Mouse (Mus musculus) inflammation-experienced regulatory T-cells, adult 6 months (primary cell): ENCODE data around the gene Phtf2. TPM values are rescaled to one million over a fixed set of nuclear protein-coding genes. Genes with fewer than 3 reads are reported as not detected.
A peak's percentile ranks its signal among the peaks of the same experiment; 100 is the strongest.
"Not testable (repeated sequence)": the region's sequence is repeated elsewhere in the genome, so short reads cannot be mapped to it uniquely, and the experiment has no call there.

Experiments
- ATAC-seq: one replicate; pipeline ENCODE4 v1.8.0; 2017
- polyA plus RNA-seq, 3 experiments: library from polyadenylated mRNA; unstranded; fragments of 100-300 nt; shearing (Covaris generic); gene quantifications; one replicate each; pipeline ENCODE4 v1.2.1; 2017

Gene Phtf2
- polyA plus RNA-seq, 3 experiments from 2014 or later, result 41.2 to 48.5 (median 41.4) TPM

DNA sequence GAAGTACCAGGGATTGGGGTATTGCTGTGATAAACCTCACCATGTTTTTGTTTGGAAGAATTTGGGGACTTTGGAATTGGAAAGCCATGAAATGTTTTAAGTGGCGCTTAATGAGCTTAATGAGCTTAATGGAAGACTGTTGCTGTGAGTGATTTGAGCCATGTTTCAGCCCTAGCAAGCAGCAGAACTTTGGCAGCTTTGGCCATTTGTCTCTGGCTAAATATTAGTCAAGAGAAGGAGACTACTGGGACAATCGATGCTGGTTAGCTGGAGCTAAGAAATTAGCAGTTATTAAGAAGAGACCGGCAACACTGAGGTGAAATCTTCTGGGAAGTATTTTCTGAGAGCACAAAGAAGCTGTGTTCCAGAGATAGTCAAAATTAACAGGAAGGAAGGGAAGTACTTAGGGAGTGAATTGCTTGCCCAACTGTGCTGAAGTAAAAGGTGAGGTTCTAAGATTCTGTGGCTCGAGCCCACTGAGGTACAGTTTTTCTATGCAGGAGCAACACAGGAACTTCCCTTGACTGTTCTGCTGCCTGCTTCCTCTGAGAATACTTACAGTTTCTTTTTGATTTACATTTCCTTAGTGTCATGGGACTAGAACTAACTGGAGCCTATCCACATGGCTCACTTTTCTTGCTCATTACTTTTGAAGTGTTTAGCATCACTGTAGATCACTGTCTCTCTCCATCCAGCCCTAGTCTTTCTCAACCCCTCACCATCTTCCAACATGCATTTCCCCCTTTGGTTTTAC is 17.5 kb downstream of the Phtf2 start:
- peak; percentile 70 for ATAC-seq

- no peak for ATAC-seq
Observed at GRCm38 (mm10) chr5:20861901-20862300, 20.0 kb downstream of the Phtf2 start.

DNA sequence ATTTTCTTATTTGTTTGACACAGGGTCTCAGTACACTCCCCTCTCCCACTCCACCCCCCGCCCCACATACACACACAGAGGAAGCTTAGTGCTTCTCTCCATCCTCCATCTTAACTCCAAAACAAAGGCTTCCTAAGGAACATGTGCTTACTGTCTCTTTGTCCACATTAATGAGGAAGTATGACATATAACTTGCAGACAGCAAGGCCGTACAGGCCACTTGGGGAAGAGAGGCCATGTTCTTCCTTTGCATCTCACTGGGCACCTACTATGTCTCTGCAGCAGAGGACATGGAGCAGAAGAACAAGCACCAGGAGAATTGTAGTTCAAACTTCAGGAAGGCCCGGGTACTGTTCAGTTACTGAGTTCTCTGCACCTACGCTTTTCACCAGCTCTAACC is 21.4 kb downstream of the Phtf2 start:
- no peak for ATAC-seq

- no peak for ATAC-seq
Observed at GRCm38 (mm10) chr5:20858404-20858803, 23.5 kb downstream of the Phtf2 start.

- no peak for ATAC-seq
Observed at GRCm38 (mm10) chr5:20855066-20855465, 26.9 kb downstream of the Phtf2 start.

- no peak for ATAC-seq
Observed at GRCm38 (mm10) chr5:20847010-20847409, 34.9 kb downstream of the Phtf2 start.

DNA sequence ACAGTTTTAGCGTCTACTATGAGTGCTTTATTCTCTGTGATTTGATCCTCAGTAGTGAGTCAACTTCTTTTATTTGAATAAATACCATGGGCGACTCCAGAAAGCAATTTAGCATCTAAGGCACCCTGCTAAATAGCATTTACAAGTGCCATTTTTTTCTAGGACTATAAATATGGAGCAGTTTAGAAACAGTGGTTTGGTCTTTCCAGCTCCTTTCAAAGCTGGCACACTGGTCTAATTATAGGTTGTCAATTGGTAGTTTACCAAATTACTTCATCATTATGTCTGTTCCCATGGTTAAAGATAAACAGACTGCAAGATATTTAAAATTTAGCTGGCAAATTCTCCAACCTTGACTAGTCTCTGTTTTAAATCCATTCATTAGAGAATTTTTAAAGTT is 38.1 kb downstream of the Phtf2 start:
- ATAC-seq, result no peak

DNA sequence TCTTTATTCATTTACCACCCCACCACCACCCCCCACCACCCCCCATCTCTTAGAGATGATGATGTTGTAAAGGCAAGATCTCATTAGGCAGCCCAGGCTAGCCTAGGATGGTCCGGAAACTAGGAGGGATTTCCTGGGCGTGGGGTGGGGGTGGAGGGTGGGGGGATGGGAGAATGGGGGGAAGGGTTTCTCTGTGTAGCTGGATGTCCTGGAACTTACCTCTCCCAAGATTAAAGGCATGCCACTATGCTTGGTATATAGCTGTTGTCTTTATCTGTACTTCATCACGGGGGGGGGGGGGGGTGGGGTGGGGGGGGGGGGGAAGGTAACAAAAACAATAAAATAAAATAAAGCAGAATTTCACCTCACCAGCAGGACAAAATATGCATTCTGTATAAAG is 38.5 kb downstream of the Phtf2 start:
- ATAC-seq, result no peak

DNA sequence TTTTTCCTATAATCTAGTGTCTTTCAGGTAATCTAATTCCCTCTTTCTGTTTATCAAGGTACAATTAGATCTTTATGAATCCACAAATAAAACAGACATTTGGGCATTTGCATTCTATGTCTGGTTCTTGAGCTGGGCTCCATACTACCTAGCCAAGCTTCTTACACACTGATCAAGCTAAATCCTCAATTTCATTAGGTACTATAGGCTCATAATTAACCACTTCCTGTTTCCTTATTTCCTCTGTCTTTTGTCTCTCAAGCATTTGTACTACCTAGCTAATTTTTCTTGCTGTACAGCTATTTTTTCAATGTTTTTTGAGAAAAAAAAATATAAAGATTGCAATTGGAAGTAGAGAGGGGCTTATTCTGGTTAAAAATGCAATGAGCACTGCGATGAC is 44.8 kb downstream of the Phtf2 start:
- ATAC-seq, result peak; percentile 52

DNA sequence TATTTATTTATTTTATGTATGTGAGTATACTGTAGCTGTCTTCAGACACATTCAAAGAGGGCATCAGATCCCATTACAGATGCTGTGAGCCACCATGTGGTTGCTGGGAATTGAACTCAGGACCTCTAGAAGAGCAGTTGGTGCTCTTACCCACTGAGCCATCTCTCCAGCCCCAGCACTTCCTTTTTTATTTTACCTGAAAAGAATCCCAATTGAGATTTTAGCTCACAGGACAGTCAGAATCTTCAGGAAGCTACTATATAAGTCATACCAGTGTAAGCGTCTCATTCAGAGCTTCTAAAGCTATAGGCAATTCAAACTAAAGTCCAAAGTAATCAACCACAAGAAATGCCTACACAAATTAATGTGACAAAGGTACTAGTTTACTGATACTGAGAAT is 47.5 kb downstream of the Phtf2 start:
- no peak for ATAC-seq

GRCm38 (mm10) chr5:20831433-20831832 is 50.5 kb downstream of the Phtf2 start:
- no peak for ATAC-seq

DNA sequence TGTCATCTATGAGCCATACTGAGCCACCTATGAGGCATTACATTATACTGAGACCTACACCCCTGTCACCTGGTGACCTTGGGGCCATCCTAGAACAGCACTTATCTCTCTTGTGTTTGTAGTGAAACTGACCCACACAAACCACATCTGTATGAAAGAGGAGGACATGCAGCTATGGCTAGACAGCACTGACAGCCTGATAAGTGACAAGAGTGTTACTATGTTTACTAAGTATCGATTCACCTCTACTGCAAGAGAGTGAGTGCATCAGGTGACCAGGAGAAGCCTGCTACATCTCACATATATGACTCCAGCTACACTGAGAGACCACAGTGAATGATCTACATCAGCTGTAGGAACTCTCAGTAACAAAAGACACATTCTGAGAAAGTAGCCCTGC is 51.2 kb downstream of the Phtf2 start:
- ATAC-seq, result no peak

DNA sequence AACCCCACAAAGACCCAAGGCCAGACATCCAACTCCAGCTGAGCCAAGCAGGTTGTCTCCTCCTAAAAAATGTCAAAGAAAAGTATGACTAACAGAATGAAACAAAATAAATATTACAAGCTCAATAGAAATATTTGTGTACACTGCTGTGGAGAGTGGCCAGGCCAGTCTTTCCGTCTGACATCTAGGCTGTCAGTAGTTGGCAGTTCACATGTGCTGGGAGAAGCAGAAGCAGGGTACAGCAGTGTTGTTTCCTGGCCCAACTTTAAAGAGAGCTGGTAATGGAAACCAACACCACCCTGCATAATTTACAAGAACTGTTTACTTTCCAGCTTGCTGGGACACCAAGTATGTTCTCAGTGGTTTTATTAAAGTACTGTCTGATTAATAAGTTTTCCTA is 60.3 kb downstream of the Phtf2 start:
- peak; percentile 68 for ATAC-seq

GRCm38 (mm10) chr5:20821122-20821521 is 60.8 kb downstream of the Phtf2 start:
- ATAC-seq, result no peak

- ATAC-seq, result no peak
Observed at GRCm38 (mm10) chr5:20815094-20815493, 66.8 kb downstream of the Phtf2 start.

- ATAC-seq, result no peak
Observed at GRCm38 (mm10) chr5:20810449-20810848, 71.5 kb downstream of the Phtf2 start.

- ATAC-seq, result no peak
Observed at GRCm38 (mm10) chr5:20795932-20796331, 86.0 kb downstream of the Phtf2 start.

DNA sequence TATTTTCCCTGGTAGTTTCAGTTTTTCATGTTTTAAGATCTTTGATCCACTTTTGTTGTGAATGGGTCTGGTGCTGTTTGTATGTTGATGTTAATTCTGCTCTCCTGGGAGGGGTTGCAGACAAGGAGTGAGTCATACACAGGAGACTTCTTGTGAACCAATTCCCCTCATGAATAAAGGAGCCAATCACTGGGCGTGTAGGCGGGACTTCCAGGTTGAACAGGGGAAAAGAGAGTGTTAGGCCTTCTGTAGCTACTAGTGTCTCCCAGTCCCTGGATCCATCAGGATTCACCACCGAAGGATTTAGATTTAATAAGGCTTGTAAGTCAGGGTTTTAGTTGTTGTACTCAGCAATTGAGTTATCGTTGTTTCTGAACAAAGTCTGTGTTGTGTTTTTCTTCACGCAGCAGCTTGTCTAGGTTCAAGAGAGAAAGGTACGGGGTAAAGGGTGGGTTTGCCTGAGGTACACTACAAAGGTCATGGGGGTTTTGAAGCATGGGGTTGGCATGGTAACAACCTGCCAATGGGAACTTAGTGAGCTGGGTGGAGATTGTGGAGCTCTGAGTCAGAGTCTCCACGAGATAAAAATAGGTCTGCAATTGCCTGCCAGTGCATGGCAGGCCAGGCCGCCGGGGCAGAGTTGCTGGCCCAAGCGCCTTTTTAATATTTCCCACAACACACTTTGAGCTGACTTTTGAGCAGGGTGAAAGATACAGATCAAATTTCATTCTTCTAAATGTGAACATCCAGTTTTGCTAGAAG is 90.0 kb downstream of the Phtf2 start:
- ATAC-seq, result peak; percentile 75

DNA sequence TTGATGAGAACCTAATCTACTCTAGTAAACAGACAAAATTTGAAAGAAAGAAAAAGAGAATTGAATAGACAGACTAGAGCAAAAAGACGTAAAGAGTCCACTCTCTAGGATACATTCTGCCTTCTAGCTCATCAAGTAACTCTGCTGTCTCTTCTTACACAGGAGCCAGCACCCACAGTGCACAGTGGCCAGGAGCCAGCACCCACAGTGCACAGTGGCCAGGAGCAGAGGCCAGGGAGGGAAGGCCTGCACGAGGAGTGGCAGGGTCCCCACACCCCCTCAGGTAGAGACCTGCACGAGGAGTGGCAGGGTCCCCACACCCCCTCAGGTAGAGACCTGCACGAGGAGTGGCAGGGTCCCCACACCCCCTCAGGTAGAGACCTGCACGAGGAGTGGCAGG is 95.5 kb downstream of the Phtf2 start:
- not testable (repeated sequence) for ATAC-seq

GRCm38 (mm10) chr5:20781116-20781515 is 100.8 kb downstream of the Phtf2 start:
- no peak for ATAC-seq

DNA sequence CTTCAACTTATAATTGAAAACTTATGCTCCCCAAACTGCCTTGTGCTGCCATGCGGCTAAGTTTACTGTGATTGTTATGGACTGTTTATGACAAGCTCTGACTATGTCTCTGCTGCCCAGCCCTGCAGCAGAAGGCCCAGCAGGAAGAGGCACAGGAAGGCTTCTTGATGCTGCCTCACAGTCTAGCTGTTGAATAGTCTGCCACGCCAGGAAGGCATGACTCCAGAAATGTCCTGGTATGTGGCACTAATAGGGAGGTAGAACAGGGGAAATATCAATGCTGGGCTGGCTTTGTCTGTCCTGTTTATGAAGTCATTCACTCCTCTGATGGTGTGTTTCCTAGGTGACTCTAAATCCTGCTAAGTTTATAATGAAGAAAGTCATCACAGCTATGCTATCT is 102.7 kb downstream of the Phtf2 start:
- no peak for ATAC-seq

GRCm38 (mm10) chr5:20778274-20778984 is 103.5 kb downstream of the Phtf2 start:
- no peak for ATAC-seq

DNA sequence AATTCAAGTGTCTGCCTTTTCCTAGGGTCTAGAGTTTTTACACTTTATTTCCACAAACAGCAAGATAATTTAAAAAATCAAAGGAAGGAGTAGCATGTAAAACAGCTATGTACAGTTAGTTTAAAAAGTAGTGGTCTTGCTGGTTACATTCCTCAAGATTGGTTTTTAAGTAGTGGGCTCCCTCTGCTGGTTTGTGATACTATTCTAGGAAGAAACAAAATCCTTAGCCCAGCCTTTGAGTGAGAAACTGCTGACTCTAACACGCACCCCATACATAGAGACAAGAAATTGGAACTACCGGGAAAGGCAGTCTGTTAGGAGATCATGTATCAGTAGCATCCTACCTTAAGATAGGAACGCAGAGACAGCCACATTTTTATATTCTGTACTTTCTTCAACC is 108.6 kb downstream of the Phtf2 start:
- ATAC-seq, result no peak
